ENCODE assay signal across 27 mouse cellular contexts in genomic region chr6:33708907-33709306, GRCm38 (mm10).
DNase-seq lines count a peak whose midpoint lies in the region; ATAC-seq lines count a peak whose summit lies in the region.
"Had no signal": no experiment of that assay in that cellular context is flagged by ENCODE, and none has a peak within 500 bp of the region (broad histone marks: within the 10 kb centered on the region; RNA-seq: fewer than 3 reads in every experiment).

No protein-coding gene starts in this region.

- no peaks in the 10 kb centered on the region for H3K36me3 ChIP-seq in forebrain, embryonic 13.5 days (ENCODE audit: poor library complexity, severe bottlenecking)
- H3K36me3 ChIP-seq in forebrain, embryonic 16.5 days (ENCODE audit: control insufficient read depth, insufficient read depth): no peaks in the 10 kb centered on the region
- no peaks in the 10 kb centered on the region for H3K36me3 ChIP-seq in hindbrain, embryonic 14.5 days (replicated peaks; ENCODE audit: control insufficient read depth, insufficient read depth)
- no peaks in the 10 kb centered on the region for H3K36me3 ChIP-seq in hindbrain, embryonic 11.5 days (ENCODE audit: control insufficient read depth, insufficient read depth, low read length)
- H3K36me3 ChIP-seq in midbrain, embryonic 14.5 days (ENCODE audit: control insufficient read depth, insufficient read depth, low read length): no peaks in the 10 kb centered on the region
- no peaks in the 10 kb centered on the region for H3K36me3 ChIP-seq in midbrain, embryonic 11.5 days (ENCODE audit: control insufficient read depth, insufficient read depth, low read length)
- H3K36me3 ChIP-seq: embryonic facial prominence, embryonic 10.5 days; embryonic facial prominence, embryonic 13.5 days; G1E; intestine, embryonic 15.5 days had no signal

- H3K4me3 ChIP-seq in forebrain, embryonic 13.5 days: no peak overlapping the region
- H3K4me3 ChIP-seq in forebrain, embryonic 16.5 days (replicated peaks; ENCODE audit: low read length): no peak overlapping the region
- no peak overlapping the region for H3K4me3 ChIP-seq in hindbrain, embryonic 14.5 days (replicated peaks; ENCODE audit: low read length)
- H3K4me3 ChIP-seq in hindbrain, embryonic 11.5 days (ENCODE audit: low read depth, low read length): no peak overlapping the region
- H3K4me3 ChIP-seq in midbrain, embryonic 14.5 days (replicated peaks; ENCODE audit: low read depth, low read length): no peak overlapping the region
- no peak overlapping the region for H3K4me3 ChIP-seq in midbrain, embryonic 11.5 days (ENCODE audit: low read depth, low read length)
- H3K4me3 ChIP-seq: embryonic facial prominence, embryonic 10.5 days; embryonic facial prominence, embryonic 13.5 days; erythroblast, embryonic 14.5 days; gastrocnemius, adult 2 months; intestine, embryonic 15.5 days had no signal

- H3K9me3 ChIP-seq in forebrain, embryonic 13.5 days (replicated peaks): no peaks in the 10 kb centered on the region
- no peaks in the 10 kb centered on the region for H3K9me3 ChIP-seq in forebrain, embryonic 16.5 days (ENCODE audit: control insufficient read depth, low read length)
- H3K9me3 ChIP-seq in hindbrain, embryonic 14.5 days (ENCODE audit: control insufficient read depth, low read length): no peaks in the 10 kb centered on the region
- H3K9me3 ChIP-seq in hindbrain, embryonic 11.5 days (ENCODE audit: control insufficient read depth, low read length): no peaks in the 10 kb centered on the region
- H3K9me3 ChIP-seq in midbrain, embryonic 14.5 days (ENCODE audit: control insufficient read depth, low read length): no peaks in the 10 kb centered on the region
- no peaks in the 10 kb centered on the region for H3K9me3 ChIP-seq in midbrain, embryonic 11.5 days (ENCODE audit: control insufficient read depth, low read length)
- H3K9me3 ChIP-seq: embryonic facial prominence, embryonic 10.5 days; embryonic facial prominence, embryonic 13.5 days; G1E; intestine, embryonic 15.5 days had no signal

- WGBS in forebrain, embryonic 13.5 days: 3% methylated on average over 4 of the region's 4 CpGs
- WGBS in forebrain, embryonic 16.5 days: 7% methylated on average over 4 of the region's 4 CpGs
- 45% methylated on average over 4 of the region's 4 CpGs for WGBS in hindbrain, embryonic 14.5 days
- 65% methylated on average over 4 of the region's 4 CpGs for WGBS in hindbrain, embryonic 11.5 days
- WGBS in midbrain, embryonic 14.5 days: 12% methylated on average over 4 of the region's 4 CpGs
- 33% methylated on average over 4 of the region's 4 CpGs for WGBS in midbrain, embryonic 11.5 days

- peak overlapping the region; percentile 6; the same call in 1 of the 2 replicates for H3K4me2 ChIP-seq in forebrain, embryonic 13.5 days
- H3K4me2 ChIP-seq in forebrain, embryonic 16.5 days (ENCODE audit: low read length): no peak overlapping the region; the same call in 1 of the 2 replicates
- H3K4me2 ChIP-seq in hindbrain, embryonic 14.5 days (replicated peaks): no peak overlapping the region
- H3K4me2 ChIP-seq in hindbrain, embryonic 11.5 days (replicated peaks; ENCODE audit: low read depth, low read length): no peak overlapping the region
- H3K4me2 ChIP-seq in midbrain, embryonic 14.5 days (ENCODE audit: low read length): no peak overlapping the region
- H3K4me2 ChIP-seq in midbrain, embryonic 11.5 days: no peak overlapping the region
- H3K4me2 ChIP-seq: embryonic facial prominence, embryonic 13.5 days; heart, embryonic 11.5 days; intestine, embryonic 15.5 days had no signal

- H3K27me3 ChIP-seq in forebrain, embryonic 13.5 days: no peaks in the 10 kb centered on the region
- H3K27me3 ChIP-seq in forebrain, embryonic 16.5 days (replicated peaks; ENCODE audit: control insufficient read depth, insufficient read depth, low read length): no peaks in the 10 kb centered on the region
- H3K27me3 ChIP-seq in hindbrain, embryonic 14.5 days (ENCODE audit: control insufficient read depth, insufficient read depth, low read length): no peaks in the 10 kb centered on the region
- no peaks in the 10 kb centered on the region for H3K27me3 ChIP-seq in hindbrain, embryonic 11.5 days (ENCODE audit: control insufficient read depth, insufficient read depth, low read length)
- H3K27me3 ChIP-seq in midbrain, embryonic 14.5 days (ENCODE audit: control insufficient read depth, insufficient read depth, low read length): no peaks in the 10 kb centered on the region
- H3K27me3 ChIP-seq in midbrain, embryonic 11.5 days (ENCODE audit: control insufficient read depth, insufficient read depth, low read length): no peaks in the 10 kb centered on the region
- H3K27me3 ChIP-seq: CH12.LX; embryonic facial prominence, embryonic 13.5 days; intestine, embryonic 15.5 days had no signal

- no peak for ATAC-seq in forebrain, embryonic 13.5 days
- no peak for ATAC-seq in forebrain, embryonic 16.5 days
- no peak for ATAC-seq in hindbrain, embryonic 14.5 days (ENCODE audit: low FRiP score)
- no peak for ATAC-seq in hindbrain, embryonic 11.5 days (ENCODE audit: low FRiP score)
- no peak for ATAC-seq in midbrain, embryonic 14.5 days (ENCODE audit: low FRiP score, low TSS enrichment)
- no peak for ATAC-seq in midbrain, embryonic 11.5 days (ENCODE audit: low FRiP score)
- ATAC-seq: hindbrain, embryonic 16.5 days; intestine, embryonic 15.5 days had no signal

- DNase-seq in hindbrain, embryonic 14.5 days (ENCODE audit: low spot score): no peak
- DNase-seq in hindbrain, embryonic 11.5 days (ENCODE audit: low spot score): no peak
- peak; percentile 52 for DNase-seq in midbrain, embryonic 14.5 days
- DNase-seq in midbrain, embryonic 11.5 days (ENCODE audit: low spot score, missing footprints): no peak
- no peak for DNase-seq in Muller cell, postnatal 12 days (ENCODE audit: inconsistent ontology term)
- DNase-seq: adrenal gland, adult 2 months; adrenal gland, postnatal 14 days; B cell, adult 2 months; cerebellum, adult 11-12 months; cerebellum, adult 8-10 months; cerebellum, postnatal 10 days; cerebellum, postnatal 36 days; embryo, embryonic 11 days; gastrocnemius, adult 2 months; gastrocnemius, postnatal 14 days; heart, adult 11 months; kidney, adult 11 months had no signal

- peak overlapping the region; percentile 11; the same call in 1 of the 2 replicates for H3K27ac ChIP-seq in forebrain, embryonic 13.5 days
- H3K27ac ChIP-seq in forebrain, embryonic 16.5 days (ENCODE audit: low read length): no peak overlapping the region
- H3K27ac ChIP-seq in hindbrain, embryonic 14.5 days: peak overlapping the region; percentile 28; the same call in 1 of the 2 replicates
- H3K27ac ChIP-seq in hindbrain, embryonic 11.5 days (ENCODE audit: low read depth, low read length): no peak overlapping the region
- no peak overlapping the region for H3K27ac ChIP-seq in midbrain, embryonic 14.5 days (replicated peaks; ENCODE audit: low read depth, low read length)
- H3K27ac ChIP-seq in midbrain, embryonic 11.5 days (ENCODE audit: low read depth, low read length): no peak overlapping the region
- H3K27ac ChIP-seq: embryonic facial prominence, embryonic 10.5 days; embryonic facial prominence, embryonic 13.5 days; gastrocnemius, adult 2 months; intestine, embryonic 15.5 days had no signal

- H3K9ac ChIP-seq in forebrain, embryonic 13.5 days: no peak overlapping the region
- no peak overlapping the region for H3K9ac ChIP-seq in forebrain, embryonic 16.5 days (replicated peaks; ENCODE audit: low read depth, low read length)
- H3K9ac ChIP-seq in hindbrain, embryonic 14.5 days: no peak overlapping the region
- H3K9ac ChIP-seq in hindbrain, embryonic 11.5 days (ENCODE audit: low read depth, low read length): no peak overlapping the region
- no peak overlapping the region for H3K9ac ChIP-seq in midbrain, embryonic 14.5 days (replicated peaks; ENCODE audit: low read length)
- H3K9ac ChIP-seq in midbrain, embryonic 11.5 days (ENCODE audit: low read length): no peak overlapping the region
- H3K9ac ChIP-seq: embryonic facial prominence, embryonic 13.5 days; intestine, embryonic 15.5 days had no signal

- peaks cover 47% of the 10 kb centered on the region for H3K4me1 ChIP-seq in forebrain, embryonic 13.5 days
- peaks cover 23% of the 10 kb centered on the region for H3K4me1 ChIP-seq in forebrain, embryonic 16.5 days (replicated peaks; ENCODE audit: control insufficient read depth, insufficient read depth, low read length)
- peaks cover 9% of the 10 kb centered on the region for H3K4me1 ChIP-seq in hindbrain, embryonic 14.5 days (replicated peaks; ENCODE audit: control insufficient read depth, insufficient read depth, low read length)
- H3K4me1 ChIP-seq in hindbrain, embryonic 11.5 days (replicated peaks; ENCODE audit: control insufficient read depth, insufficient read depth, low read length): no peaks in the 10 kb centered on the region
- peaks cover 20% of the 10 kb centered on the region for H3K4me1 ChIP-seq in midbrain, embryonic 14.5 days (ENCODE audit: control insufficient read depth, insufficient read depth, low read length)
- peaks cover 14% of the 10 kb centered on the region for H3K4me1 ChIP-seq in midbrain, embryonic 11.5 days (ENCODE audit: control insufficient read depth, insufficient read depth, low read length)
- H3K4me1 ChIP-seq: intestine, embryonic 15.5 days had no signal

Comparison
In these comparisons a context has a peak if more than half of its experiments do, and no peak if none do; other contexts are left out.
1. H3K27ac ChIP-seq: peak in forebrain, embryonic 13.5 days (single experiment) and hindbrain, embryonic 14.5 days (single experiment); none in forebrain, embryonic 16.5 days (single experiment), hindbrain, embryonic 11.5 days (single experiment), midbrain, embryonic 14.5 days (single experiment) and midbrain, embryonic 11.5 days (single experiment).